Mouse (Mus musculus) layer of hippocampus, postnatal 36 days (tissue): ENCODE data around the gene Olfr273. TPM values are rescaled to one million over a fixed set of nuclear protein-coding genes. Genes with fewer than 3 reads are reported as not detected.
"Not testable (repeated sequence)": the region's sequence is repeated elsewhere in the genome, so short reads cannot be mapped to it uniquely, and the experiment has no call there.

ENCODE experiments used
- DNase-seq, 2 experiments: peaks; one replicate each; pipeline ENCODE4 v3.0.0; 2022
- total RNA-seq, 2 experiments: library from RNA; stranded (reverse); gene quantifications; 2 replicates each; pipeline ENCODE4 v1.2.3; 2021

The Olfr273 gene
- not detected for total RNA-seq

DNA sequence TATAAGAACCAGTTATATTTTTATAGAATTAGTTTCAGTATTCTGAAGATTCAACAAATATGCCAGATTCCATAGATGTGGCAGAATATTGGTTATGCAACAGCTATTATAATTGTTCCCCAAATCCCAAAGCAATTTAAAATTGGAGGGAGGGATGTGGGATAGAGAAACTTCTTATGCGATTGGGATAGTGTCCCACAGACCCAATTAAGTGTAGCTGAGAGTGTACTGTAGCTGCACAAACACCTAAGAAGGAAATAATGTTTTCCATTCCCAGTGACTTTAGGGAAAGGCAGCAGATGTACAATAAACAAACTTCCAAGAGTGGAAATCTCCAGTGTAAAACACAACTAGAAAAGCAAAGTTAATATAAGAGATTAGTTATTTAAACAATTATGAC lies at the start of gene Olfr273:
Gene Olfr273, minus strand, starts transcription at position 101 of the 400 bp plus-strand sequence.
- no peak for DNase-seq

DNA sequence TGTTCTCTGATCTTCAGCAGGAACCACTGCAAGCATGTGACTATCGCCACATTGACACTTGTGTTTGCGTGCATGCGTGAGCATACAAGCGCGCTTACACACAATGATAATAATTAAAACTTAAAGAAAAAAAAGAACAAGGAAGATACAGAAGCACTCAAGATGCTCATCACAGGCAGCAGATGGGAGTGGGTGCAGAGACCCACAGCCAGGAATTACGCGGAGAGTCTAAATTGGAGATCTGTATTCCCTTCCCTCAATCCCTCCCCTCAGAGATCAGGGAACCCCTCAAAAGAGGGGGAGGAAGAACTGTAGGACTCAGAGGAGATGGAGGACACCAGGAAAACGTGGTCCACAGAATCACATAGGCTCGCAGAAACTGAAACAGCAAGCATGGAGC lies 5.1 kb upstream of the Olfr273 start:
- DNase-seq, result peak; percentile 7 to 15

DNA sequence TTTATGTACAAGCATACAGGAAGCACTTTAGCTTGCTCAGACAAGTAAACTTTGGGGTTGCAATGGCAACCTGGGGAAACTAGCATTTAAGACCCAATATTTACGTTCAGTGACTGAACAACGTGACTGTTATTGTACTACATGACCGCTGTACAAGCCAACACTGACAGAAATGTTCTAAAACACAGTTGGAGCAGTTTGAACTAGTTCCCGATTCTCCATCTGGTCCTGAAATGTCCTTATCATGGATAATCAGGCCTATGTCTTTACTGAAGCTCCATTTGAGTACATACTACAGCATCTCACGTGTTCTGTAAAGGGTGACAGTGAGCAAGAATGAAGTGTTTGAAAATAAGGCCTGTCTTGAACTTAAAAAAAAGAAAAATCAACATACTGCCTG lies 9.4 kb downstream of the Olfr273 start:
- peak in 1 of 2 experiments; percentile 7 for DNase-seq

DNA sequence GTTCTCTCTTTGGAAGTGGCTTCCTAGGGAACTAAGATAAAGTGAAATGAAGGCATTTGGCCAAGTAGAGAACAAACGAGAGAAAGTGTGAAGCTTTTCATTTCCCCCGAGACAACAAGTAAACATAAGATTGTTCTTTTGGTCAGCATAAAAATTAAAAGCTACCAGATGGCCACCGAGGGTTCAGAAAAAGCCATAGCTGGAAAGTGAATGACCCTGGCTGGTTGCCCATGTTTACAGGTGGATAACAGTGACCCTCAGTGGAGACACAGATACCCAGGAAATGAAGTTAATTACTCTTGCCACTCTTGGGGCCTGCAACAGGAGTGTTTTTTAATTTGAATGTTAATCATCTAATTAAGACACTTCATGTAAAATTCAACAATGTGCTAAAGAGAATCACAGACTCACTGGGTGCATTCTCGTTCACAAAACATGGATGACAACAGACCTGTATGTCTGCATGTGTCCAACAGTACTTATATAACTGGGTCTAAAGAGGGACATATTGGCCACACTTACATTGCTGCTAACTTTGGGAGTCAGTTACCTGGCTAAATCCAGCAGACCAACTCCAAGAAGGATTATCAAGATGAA lies 9.9 kb downstream of the Olfr273 start:
- DNase-seq, result no peak

DNA sequence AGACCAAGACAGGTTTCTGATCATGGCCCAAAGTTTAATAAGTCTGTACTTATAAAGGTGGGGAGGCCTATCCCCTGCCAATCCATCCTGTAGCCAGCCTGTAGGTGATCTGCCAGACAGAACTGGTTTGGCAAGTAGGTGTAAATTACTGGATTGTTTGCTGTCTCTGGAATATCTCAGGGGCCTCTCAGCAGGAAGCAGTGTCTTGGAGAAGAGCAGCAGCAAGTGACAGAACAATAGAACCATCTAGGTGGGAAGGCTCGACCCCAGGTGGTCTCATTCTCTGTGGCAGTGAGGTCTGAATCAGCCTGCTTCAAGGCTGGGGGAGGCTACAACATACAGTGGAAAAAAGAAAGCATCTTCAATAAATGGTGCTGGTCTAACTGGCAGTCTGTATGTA lies 13.6 kb downstream of the Olfr273 start:
- not testable (repeated sequence) for DNase-seq

DNA sequence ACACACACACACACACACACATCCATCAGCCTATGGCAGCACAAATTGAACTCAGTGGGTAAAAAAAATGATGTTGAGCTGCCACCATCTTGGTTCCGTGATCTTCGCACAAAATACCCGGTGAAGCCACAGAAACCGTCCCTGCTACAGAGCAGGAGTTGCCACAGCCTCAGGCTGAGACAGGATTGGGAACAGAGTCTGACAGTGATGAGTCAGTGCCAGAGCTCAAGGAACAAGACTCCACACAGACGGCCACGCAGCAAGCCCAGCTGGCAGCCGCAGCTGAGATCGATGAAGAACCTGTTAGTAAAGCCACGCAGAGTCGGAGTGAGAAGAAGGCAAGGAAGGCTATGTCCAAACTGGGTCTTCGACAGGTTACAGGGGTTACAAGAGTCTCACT lies 37.7 kb downstream of the Olfr273 start:
- DNase-seq, result peak; percentile 2 to 19

DNA sequence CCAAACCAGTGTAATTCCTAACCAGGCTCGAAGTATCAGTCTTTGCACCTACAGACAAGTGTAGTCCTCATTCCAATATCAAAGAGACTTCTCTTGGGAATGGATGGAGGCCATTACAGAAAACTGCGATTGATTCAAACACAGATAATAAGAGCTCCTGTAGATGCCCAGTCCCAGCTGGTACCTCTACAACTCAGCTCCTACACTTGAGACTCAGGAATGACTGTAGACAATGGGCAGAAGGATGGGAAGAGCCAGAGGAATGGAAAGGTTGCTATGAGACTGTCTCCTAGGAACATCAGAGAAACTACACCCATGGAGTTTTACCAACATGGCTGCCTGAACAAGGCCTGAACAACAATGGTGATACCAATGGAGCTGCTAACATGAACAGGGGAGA lies 44.7 kb downstream of the Olfr273 start, which contains the start of gene Olfr275:
Gene Olfr275, plus strand, starts transcription at position 301 of the 400 bp plus-strand sequence.
- DNase-seq, result no peak

DNA sequence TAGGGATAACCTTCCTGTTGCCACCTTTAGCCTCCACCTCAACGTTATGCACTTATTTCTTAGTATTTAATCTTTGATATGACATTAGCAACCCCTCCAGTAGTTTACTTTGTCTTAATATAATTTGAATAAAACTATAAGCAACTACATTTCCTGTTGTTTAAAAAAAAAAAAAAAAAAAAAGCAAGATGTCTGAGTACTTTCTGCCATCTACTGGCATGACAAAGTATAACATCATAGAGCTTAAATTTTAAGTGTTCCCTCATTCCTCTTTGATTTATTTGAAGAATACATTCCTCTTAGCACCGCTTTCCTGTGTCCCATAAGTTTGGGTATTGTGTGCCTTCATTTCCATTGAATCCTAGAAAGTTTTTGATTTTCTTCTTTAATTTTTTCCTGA lies 47.2 kb downstream of the Olfr273 start:
- DNase-seq, result no peak

Other genes with a start within 250 kb of the Olfr273 start
- gene Olfr275, start 44.6 kb downstream of the Olfr273 start, total RNA-seq, result not detected
- gene Olfr272, start 59.9 kb upstream of the Olfr273 start, total RNA-seq, result not detected
- not detected for gene Olfr270, start 105.3 kb upstream of the Olfr273 start, total RNA-seq
- gene Nipsnap3a, start 130.0 kb upstream of the Olfr273 start, total RNA-seq, result not detected
- gene Nipsnap3b, start 152.6 kb upstream of the Olfr273 start, total RNA-seq, result 10 to 100 TPM; 13.9 to 19.7 TPM